Mouse (Mus musculus) lung, embryonic 14.5 days (tissue): Measurements from ENCODE around the gene Ngf. TPM values are rescaled to one million over a fixed set of nuclear protein-coding genes. Genes with fewer than 3 reads are reported as not detected.

Source experiments
- ATAC-seq: fragments of 200-750 bp; cut with Nextera tagmentation; 2 replicates; pipeline ENCODE4 v1.8.0; 2017; ENCODE audit warnings: mild to moderate bottlenecking, moderate TSS enrichment, moderate library complexity; ENCODE audit not compliant: insufficient read depth
- DNase-seq: peaks from one replicate; pipeline ENCODE4 v3.0.0-alpha.2; 2015
- H3K27ac ChIP-seq: fragments of 300-500 bp; sonication (generic); 2 replicates; pipeline ENCODE4 v1.5.1; 2014; ENCODE audit warnings: low read depth, mild to moderate bottlenecking, moderate library complexity
- H3K27me3 ChIP-seq: fragments of 300-500 bp; sonication (generic); 2 replicates; pipeline ENCODE4 v1.6.1; 2014; ENCODE audit warnings: low read length, control low read depth; ENCODE audit not compliant: insufficient read depth
- H3K36me3 ChIP-seq: fragments of 300-500 bp; sonication (generic); 2 replicates; pipeline ENCODE4 v1.6.1; 2014; ENCODE audit warnings: control low read depth; ENCODE audit not compliant: insufficient read depth
- H3K4me1 ChIP-seq: fragments of 300-500 bp; sonication (generic); 2 replicates; pipeline ENCODE4 v1.6.1; 2014; ENCODE audit warnings: antibody characterized with exemption, control low read depth; ENCODE audit not compliant: insufficient read depth
- H3K4me2 ChIP-seq: fragments of 300-500 bp; sonication (generic); 2 replicates; pipeline ENCODE4 v1.6.1; 2014; ENCODE audit warnings: mild to moderate bottlenecking
- H3K4me3 ChIP-seq: fragments of 300-500 bp; sonication (generic); 2 replicates; pipeline ENCODE4 v1.5.1; 2014; ENCODE audit warnings: low read depth, low read length
- H3K9ac ChIP-seq: fragments of 300-500 bp; sonication (generic); 2 replicates; pipeline ENCODE4 v1.6.1; 2014
- H3K9me3 ChIP-seq: fragments of 300-500 bp; sonication (generic); 2 replicates; pipeline ENCODE4 v1.6.1; 2016; ENCODE audit warnings: low read depth, low read length, control low read depth
- CTCF ChIP-seq: IDR thresholded peaks from 2 replicates; pipeline ENCODE4 v1.5.1; 2016; ENCODE audit warnings: antibody characterized with exemption, low read depth
- WGBS: fragments of 180-500 bp; shearing (Covaris S2); extraction: QIAGEN DNeasy Blood & Tissue Kit; methylation state at CpG from one replicate; pipeline ENCODE4 v1.1.7; 2014; 5-methylcytosine and 5-hydroxymethylcytosine counted together
- polyA plus RNA-seq: library from polyadenylated mRNA; unstranded; fragments of >200 nt; fragmentation: Nextera tagmentation; extraction: Ambion mirVana; gene quantifications from 2 replicates; pipeline ENCODE4 v1.2.1, GENCODE M21; 2014

Ngf gene
- polyA plus RNA-seq: 0.82 and 1.7 TPM in 2 replicates

DNA sequence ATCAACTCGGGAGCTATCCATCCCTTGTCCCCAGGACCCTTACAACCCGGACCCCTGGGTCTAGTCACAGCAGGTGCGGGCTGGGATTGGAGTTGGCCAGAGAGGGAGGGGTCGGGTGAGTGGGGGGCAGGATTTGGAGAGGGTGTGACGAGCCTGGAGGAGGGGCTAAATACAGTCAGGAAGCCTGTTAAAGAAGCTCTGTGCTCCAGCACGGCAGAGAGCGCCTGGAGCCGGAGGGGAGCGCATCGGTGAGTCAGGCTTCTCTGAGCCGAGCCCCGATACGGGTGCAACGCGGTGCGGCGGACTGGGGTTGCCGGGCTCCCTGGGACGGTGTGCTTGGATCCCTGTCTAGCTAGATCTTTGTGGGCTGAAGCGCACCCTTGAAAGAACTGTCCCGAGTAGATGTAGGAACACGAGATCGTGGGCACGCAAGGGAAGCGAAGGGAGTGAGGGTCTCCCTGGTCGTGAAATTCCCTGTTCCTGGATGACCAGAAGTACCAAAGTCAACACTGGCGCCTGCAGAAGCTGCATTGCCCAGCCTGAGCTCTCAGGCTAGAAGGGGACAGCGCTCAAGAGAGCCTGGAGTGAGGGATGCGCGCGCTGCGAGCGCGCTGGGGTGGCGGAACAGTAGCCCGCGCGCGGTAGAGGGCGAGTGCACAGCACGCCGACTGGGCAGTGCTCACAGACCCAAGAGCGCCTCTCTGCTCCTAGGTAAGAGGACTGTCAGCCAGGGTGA lies at the start of gene Ngf:
TSS of gene Ngf (plus strand) at position 207 of the 736 bp plus-strand sequence.
- H3K4me1 ChIP-seq: 0 out of 2 replicates have a peak, but pooled peaks cover 3% of the 10 kb centered on the region
- ATAC-seq (peak; percentile 33), DNase-seq (peak; percentile 62)
- H3K27me3 ChIP-seq: peaks cover 22% of the 10 kb centered on the region
- under 1% methylated on average over 43 of the region's 43 CpGs for WGBS
- no peaks in the 10 kb centered on the region for H3K36me3 ChIP-seq
- no peak within 1 kb of the TSS for H3K27ac ChIP-seq
- TF ChIP-seq CTCF: no peak
- peak within 1 kb of the TSS; percentile 73 for H3K4me2 ChIP-seq
- peak within 1 kb of the TSS; percentile 36 for H3K4me3 ChIP-seq
- no peaks in the 10 kb centered on the region for H3K9me3 ChIP-seq
- peak within 1 kb of the TSS; percentile 36 for H3K9ac ChIP-seq

DNA sequence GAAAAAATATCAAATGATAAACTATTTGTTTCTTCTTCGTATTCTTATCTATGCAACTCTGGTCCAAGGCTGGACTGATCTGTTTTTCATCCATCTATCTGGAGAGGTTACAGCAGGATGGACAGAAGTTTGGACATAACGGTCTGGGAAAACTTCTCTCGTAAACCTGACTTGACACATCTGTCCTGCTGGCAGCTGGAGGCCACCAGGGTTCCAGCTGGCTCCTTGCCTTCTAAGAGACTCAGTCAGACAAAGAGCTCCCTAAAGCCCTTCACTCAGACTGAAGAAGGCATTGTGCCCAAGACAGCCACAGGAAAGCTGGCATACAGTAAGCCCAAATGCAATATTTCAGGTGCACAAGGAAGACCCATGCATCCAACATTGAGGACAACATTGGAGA lies 24.2 kb upstream of the Ngf start:
- TF ChIP-seq CTCF: no peak
- Histone ChIP-seq H3K9ac (no peak overlapping the region), H3K36me3 (no peaks in the 10 kb centered on the region), H3K4me2 (no peak overlapping the region), H3K9me3 (no peaks in the 10 kb centered on the region), H3K27ac (no peak overlapping the region), H3K4me1 (no peaks in the 10 kb centered on the region), H3K4me3 (no peak overlapping the region), H3K27me3 (no peaks in the 10 kb centered on the region)
- ATAC-seq: 0 out of 2 replicates have a peak, but pooled peaks have one; percentile 44
- WGBS: 28% methylated on average over 3 of the region's 3 CpGs
- DNase-seq: peak; percentile 68

DNA sequence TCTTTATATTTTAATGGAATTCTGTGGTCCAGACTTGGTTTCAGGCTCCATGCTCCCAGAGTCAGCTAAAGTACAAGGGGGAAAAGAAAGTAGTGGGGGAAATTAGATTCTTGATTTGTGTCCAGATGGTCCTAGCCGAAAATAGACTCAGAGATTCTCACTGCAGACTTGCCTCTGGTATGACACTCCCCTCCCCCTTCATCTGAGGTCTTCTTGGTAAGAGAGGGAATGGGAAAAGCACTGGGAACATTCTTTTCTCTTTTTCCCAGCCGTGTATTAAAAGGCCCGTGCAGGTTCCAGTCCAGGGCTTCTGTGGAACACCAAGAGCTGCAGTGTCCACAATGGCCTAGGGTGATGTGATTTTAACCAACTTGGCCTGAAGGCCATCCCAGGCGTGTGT lies 23.0 kb upstream of the Ngf start:
- H3K27ac ChIP-seq: 0 out of 2 replicates have a peak overlapping the region, but pooled peaks have one; percentile 4
- no peak overlapping the region for H3K9ac ChIP-seq
- no peaks in the 10 kb centered on the region for H3K27me3 ChIP-seq
- H3K4me1 ChIP-seq: no peaks in the 10 kb centered on the region
- no peaks in the 10 kb centered on the region for H3K9me3 ChIP-seq
- DNase-seq (peak; percentile 10), ATAC-seq (no peak)
- TF ChIP-seq CTCF: no peak
- no peaks in the 10 kb centered on the region for H3K36me3 ChIP-seq
- no peak overlapping the region for H3K4me2 ChIP-seq
- H3K4me3 ChIP-seq: no peak overlapping the region
- WGBS: 70% methylated on average over 4 of the region's 4 CpGs

DNA sequence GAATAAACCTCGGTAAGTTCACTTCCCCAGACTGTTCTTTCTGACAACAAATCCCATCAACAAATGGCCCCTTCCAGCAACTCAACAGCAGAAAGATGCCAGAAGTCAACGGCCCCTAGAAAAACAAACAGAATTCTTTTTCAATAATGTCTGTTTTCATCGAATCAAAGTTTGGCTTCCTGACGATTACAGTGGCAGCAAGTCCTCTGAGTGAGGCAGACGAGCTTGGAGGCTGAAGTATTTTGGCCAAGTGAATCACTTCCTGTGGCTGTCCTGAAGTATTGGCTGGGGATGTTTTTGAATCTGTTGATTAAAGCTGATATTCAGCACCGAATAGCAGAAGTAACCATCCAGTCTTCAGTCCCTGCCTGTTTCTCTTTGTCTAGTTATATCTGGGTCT lies 15.2 kb upstream of the Ngf start:
- H3K27me3 ChIP-seq: no peaks in the 10 kb centered on the region
- H3K9ac ChIP-seq: no peak overlapping the region
- DNase-seq (no peak), ATAC-seq (no peak)
- no peak overlapping the region for H3K27ac ChIP-seq
- H3K36me3 ChIP-seq: no peaks in the 10 kb centered on the region
- H3K4me1 ChIP-seq: no peaks in the 10 kb centered on the region
- no peak overlapping the region for H3K4me2 ChIP-seq
- H3K4me3 ChIP-seq: no peak overlapping the region
- 34% methylated on average over 6 of the region's 6 CpGs for WGBS
- H3K9me3 ChIP-seq: no peaks in the 10 kb centered on the region
- TF ChIP-seq CTCF: no peak

DNA sequence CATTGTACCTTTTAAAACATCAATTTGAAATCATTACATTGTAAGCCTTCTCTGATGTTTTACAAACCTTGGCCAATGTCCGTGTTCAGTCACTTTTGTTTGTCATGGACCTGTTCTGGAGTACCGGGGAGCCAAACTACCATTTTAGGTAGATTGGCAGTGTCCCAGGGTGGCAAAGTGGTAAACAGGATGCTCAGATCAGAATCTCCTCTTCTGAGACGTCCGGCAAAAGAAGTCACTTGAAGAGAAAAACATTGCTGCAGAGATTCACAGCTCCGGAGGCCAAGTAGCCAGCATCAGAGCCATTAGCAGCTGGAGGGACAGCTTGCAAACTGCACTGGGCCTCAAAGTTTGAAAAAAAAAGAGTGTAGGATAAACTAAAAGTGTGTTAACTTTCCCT lies 9.2 kb upstream of the Ngf start:
- no peaks in the 10 kb centered on the region for H3K9me3 ChIP-seq
- DNase-seq: peak; percentile 21
- H3K4me2 ChIP-seq: no peak overlapping the region
- H3K4me3 ChIP-seq: no peak overlapping the region
- TF ChIP-seq CTCF: no peak
- no peaks in the 10 kb centered on the region for H3K36me3 ChIP-seq
- no peak overlapping the region for H3K27ac ChIP-seq
- no peak for ATAC-seq
- H3K27me3 ChIP-seq: no peaks in the 10 kb centered on the region
- H3K4me1 ChIP-seq: no peaks in the 10 kb centered on the region
- 50% methylated on average over 5 of the region's 5 CpGs for WGBS
- no peak overlapping the region for H3K9ac ChIP-seq

DNA sequence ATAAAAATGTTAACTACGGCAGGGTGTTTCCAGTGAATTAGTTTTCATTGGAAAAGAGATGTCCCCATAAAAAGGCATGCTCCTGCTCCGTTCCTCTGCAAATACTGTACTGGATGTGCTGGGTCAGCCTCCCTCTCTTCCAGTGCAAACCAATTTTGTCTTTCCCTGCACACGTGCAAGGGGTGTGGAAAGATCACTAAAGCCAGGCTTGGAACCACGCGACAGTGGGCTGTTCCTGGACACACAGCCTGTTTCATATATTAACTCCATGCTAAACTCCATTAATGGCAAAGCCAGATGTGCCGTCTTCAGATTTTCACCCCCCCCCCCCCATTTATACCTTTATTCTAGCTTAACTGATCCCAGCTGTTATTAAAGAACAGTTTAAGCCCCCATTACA lies 8.7 kb upstream of the Ngf start:
- no peaks in the 10 kb centered on the region for H3K4me1 ChIP-seq
- H3K4me3 ChIP-seq: no peak overlapping the region
- H3K27me3 ChIP-seq: no peaks in the 10 kb centered on the region
- no peak for TF ChIP-seq CTCF
- ATAC-seq (no peak), DNase-seq (no peak)
- 60% methylated on average over 6 of the region's 6 CpGs for WGBS
- H3K9ac ChIP-seq: no peak overlapping the region
- H3K36me3 ChIP-seq: no peaks in the 10 kb centered on the region
- H3K27ac ChIP-seq: no peak overlapping the region
- no peak overlapping the region for H3K4me2 ChIP-seq
- H3K9me3 ChIP-seq: no peaks in the 10 kb centered on the region

DNA sequence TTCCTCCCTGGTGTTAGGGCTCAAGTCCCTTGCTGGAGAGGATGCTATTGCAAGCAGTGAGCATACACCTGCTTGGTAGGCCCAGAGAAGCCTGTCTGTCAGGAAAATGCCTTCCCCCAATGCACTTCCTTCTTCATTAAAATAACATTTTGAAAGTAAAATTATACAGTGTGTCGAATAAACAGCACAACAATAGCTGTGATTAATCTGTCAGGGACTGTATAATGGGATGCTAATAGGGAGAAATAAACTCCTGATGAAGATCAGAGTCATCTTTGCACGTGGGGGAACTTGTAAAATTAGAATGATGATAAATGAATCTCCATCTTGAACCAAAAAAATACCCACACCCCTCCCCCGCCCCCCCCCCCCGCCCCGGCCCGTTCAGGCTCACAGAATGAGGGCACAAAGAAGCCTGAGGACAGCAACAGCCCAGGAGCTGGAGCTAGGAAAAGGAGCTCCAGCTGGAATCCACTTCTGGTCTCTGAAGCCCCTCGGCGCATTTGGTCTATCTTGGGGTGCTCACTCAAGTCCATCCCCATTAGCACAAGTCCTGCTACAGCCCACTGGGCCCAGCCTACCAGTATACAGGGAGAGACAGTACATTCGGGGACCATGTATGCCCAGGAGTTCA lies 6.9 kb upstream of the Ngf start:
- Histone ChIP-seq H3K9ac (no peak overlapping the region), H3K4me3 (no peak overlapping the region), H3K4me2 (no peak overlapping the region), H3K27ac (no peak overlapping the region), H3K9me3 (no peaks in the 10 kb centered on the region), H3K36me3 (no peaks in the 10 kb centered on the region), H3K4me1 (no peaks in the 10 kb centered on the region), H3K27me3 (no peaks in the 10 kb centered on the region)
- no peak for ATAC-seq
- no peak for TF ChIP-seq CTCF
- DNase-seq: no peak
- 61% methylated on average over 9 of the region's 9 CpGs for WGBS
